Mouse (Mus musculus) erythroblast, embryonic 14.5 days (primary cell): ENCODE measurements around the gene Myo18b. TPM values are rescaled to one million over a fixed set of nuclear protein-coding genes. Genes with fewer than 3 reads are reported as not detected.

Experiments used
- H3K27me3 ChIP-seq: 2 replicates; pipeline ENCODE4 v1.6.1; 2012; ENCODE audit warnings: inconsistent platforms; ENCODE audit not compliant: control insufficient read depth
- H3K36me3 ChIP-seq: 2 replicates; pipeline ENCODE4 v1.6.1; 2012; ENCODE audit warnings: mild to moderate bottlenecking, inconsistent platforms; ENCODE audit not compliant: control insufficient read depth
- H3K4me1 ChIP-seq: 2 replicates; pipeline ENCODE4 v1.6.1; 2012; ENCODE audit warnings: inconsistent platforms; ENCODE audit not compliant: control insufficient read depth
- H3K4me3 ChIP-seq: replicated peaks from 2 replicates; pipeline ENCODE3; 2012; ENCODE audit warnings: moderate library complexity, mild to moderate bottlenecking, inconsistent platforms
- H3K9me3 ChIP-seq: 2 replicates; pipeline ENCODE4 v1.6.1; 2012; ENCODE audit warnings: low read length, inconsistent platforms, mixed read lengths; ENCODE audit not compliant: control insufficient read depth
- GATA1 ChIP-seq: IDR thresholded peaks from 2 replicates; pipeline ENCODE4 v1.6.1; 2012; ENCODE audit warnings: low read length, inconsistent platforms, mixed read lengths
- TAL1 ChIP-seq: IDR thresholded peaks from 3 replicates; pipeline ENCODE4 v1.6.1; 2012; ENCODE audit warnings: low read length, inconsistent platforms, mixed read lengths
- polyA plus RNA-seq: library from polyadenylated mRNA; stranded (reverse); fragments of >175 nt; gene quantifications from 2 replicates; pipeline ENCODE4 v1.2.3, GENCODE M21; 2012

Gene Myo18b
- polyA plus RNA-seq, 1 experiment = not detected

GRCm38 (mm10) chr5:112886687-112887491 lies 9.3 kb downstream of the Myo18b start:
- no peak overlapping the region for H3K4me3 ChIP-seq
- peaks cover 7% of the 10 kb centered on the region; the same call in 1 of the 2 replicates for H3K9me3 ChIP-seq
- H3K4me1 ChIP-seq = no peaks in the 10 kb centered on the region
- no peaks in the 10 kb centered on the region for H3K36me3 ChIP-seq
- TF ChIP-seq GATA1 (no peak), TAL1 (no peak)
- H3K27me3 ChIP-seq = no peaks in the 10 kb centered on the region

GRCm38 (mm10) chr5:112877391-112878115 lies 18.6 kb downstream of the Myo18b start:
- no peaks in the 10 kb centered on the region for H3K4me1 ChIP-seq
- H3K27me3 ChIP-seq = no peaks in the 10 kb centered on the region
- no peak overlapping the region for H3K4me3 ChIP-seq
- H3K36me3 ChIP-seq = no peaks in the 10 kb centered on the region
- H3K9me3 ChIP-seq = no peaks in the 10 kb centered on the region
- TF ChIP-seq TAL1 (no peak), GATA1 (no peak)

GRCm38 (mm10) chr5:112876846-112877390 lies 19.2 kb downstream of the Myo18b start:
- Histone ChIP-seq H3K9me3 (no peaks in the 10 kb centered on the region), H3K4me3 (no peak overlapping the region), H3K27me3 (no peaks in the 10 kb centered on the region), H3K36me3 (no peaks in the 10 kb centered on the region), H3K4me1 (no peaks in the 10 kb centered on the region)
- TF ChIP-seq GATA1 = no peak
- no peak for TF ChIP-seq TAL1

GRCm38 (mm10) chr5:112872999-112873398 lies 23.2 kb downstream of the Myo18b start:
- no peaks in the 10 kb centered on the region for H3K36me3 ChIP-seq
- H3K4me1 ChIP-seq = no peaks in the 10 kb centered on the region
- no peak for TF ChIP-seq GATA1
- no peak for TF ChIP-seq TAL1
- no peaks in the 10 kb centered on the region for H3K9me3 ChIP-seq
- H3K4me3 ChIP-seq = no peak overlapping the region
- no peaks in the 10 kb centered on the region for H3K27me3 ChIP-seq

- TF ChIP-seq TAL1 = no peak
- TF ChIP-seq GATA1 = no peak
- Histone ChIP-seq H3K4me3 (no peak overlapping the region), H3K9me3 (no peaks in the 10 kb centered on the region), H3K36me3 (no peaks in the 10 kb centered on the region), H3K4me1 (no peaks in the 10 kb centered on the region), H3K27me3 (no peaks in the 10 kb centered on the region)
Observed at GRCm38 (mm10) chr5:112870729-112871128, 25.4 kb downstream of the Myo18b start.

GRCm38 (mm10) chr5:112868620-112869019 lies 27.5 kb downstream of the Myo18b start:
- TF ChIP-seq GATA1 = no peak
- TF ChIP-seq TAL1 = no peak
- H3K9me3 ChIP-seq = no peaks in the 10 kb centered on the region
- no peaks in the 10 kb centered on the region for H3K27me3 ChIP-seq
- no peaks in the 10 kb centered on the region for H3K36me3 ChIP-seq
- H3K4me3 ChIP-seq = no peak overlapping the region
- H3K4me1 ChIP-seq = no peaks in the 10 kb centered on the region

- TF ChIP-seq TAL1 (no peak), GATA1 (no peak)
- Histone ChIP-seq H3K4me1 (no peaks in the 10 kb centered on the region), H3K36me3 (no peaks in the 10 kb centered on the region)
Observed at GRCm38 (mm10) chr5:112864719-112865367, 31.3 kb downstream of the Myo18b start.

GRCm38 (mm10) chr5:112859379-112860035 lies 36.7 kb downstream of the Myo18b start:
- H3K27me3 ChIP-seq = no peaks in the 10 kb centered on the region
- peaks cover 27% of the 10 kb centered on the region for H3K9me3 ChIP-seq

More at GRCm38 (mm10) chr5:112864719-112865367, 31.3 kb downstream of the Myo18b start:
- no peak overlapping the region for H3K4me3 ChIP-seq
- peaks cover 12% of the 10 kb centered on the region for H3K9me3 ChIP-seq
- H3K27me3 ChIP-seq = no peaks in the 10 kb centered on the region

More at GRCm38 (mm10) chr5:112859379-112860035, 36.7 kb downstream of the Myo18b start:
- Histone ChIP-seq H3K4me1 (no peaks in the 10 kb centered on the region), H3K36me3 (no peaks in the 10 kb centered on the region), H3K4me3 (no peak overlapping the region)
- TF ChIP-seq TAL1 = no peak
- TF ChIP-seq GATA1 = no peak
